Mouse (Mus musculus): ENCODE data around the gene Klhl8. TPM values are rescaled to one million over a fixed set of nuclear protein-coding genes. Genes with fewer than 3 reads are reported as not detected.

Klhl8 gene
- polyA plus RNA-seq, 1 experiment from 2014 or later: 13.3 TPM

- Histone ChIP-seq H3K27ac (ENCODE audit: low read depth, low read length) (no peak overlapping the region), H3K9ac (ENCODE audit: low read depth, low read length) (no peak overlapping the region), H3K36me3 (ENCODE audit: control insufficient read depth, insufficient read depth, low read length) (no peaks in the 10 kb centered on the region), H3K27me3 (ENCODE audit: control insufficient read depth, insufficient read depth, low read length) (no peaks in the 10 kb centered on the region), H3K4me2 (replicated peaks; ENCODE audit: low read depth, low read length) (no peak overlapping the region), H3K4me3 (ENCODE audit: low read length) (no peak overlapping the region), H3K9me3 (ENCODE audit: control insufficient read depth, low read length) (no peaks in the 10 kb centered on the region), H3K4me1 (ENCODE audit: control insufficient read depth, insufficient read depth, low read length) (no peaks in the 10 kb centered on the region)
- ATAC-seq (ENCODE audit: low FRiP score, low TSS enrichment): no peak
- WGBS: 80% methylated on average over 4 of the region's 4 CpGs
Measured at GRCm38 (mm10) chr5:103919497-103919896, 8.4 kb upstream of the Klhl8 start.

DNA sequence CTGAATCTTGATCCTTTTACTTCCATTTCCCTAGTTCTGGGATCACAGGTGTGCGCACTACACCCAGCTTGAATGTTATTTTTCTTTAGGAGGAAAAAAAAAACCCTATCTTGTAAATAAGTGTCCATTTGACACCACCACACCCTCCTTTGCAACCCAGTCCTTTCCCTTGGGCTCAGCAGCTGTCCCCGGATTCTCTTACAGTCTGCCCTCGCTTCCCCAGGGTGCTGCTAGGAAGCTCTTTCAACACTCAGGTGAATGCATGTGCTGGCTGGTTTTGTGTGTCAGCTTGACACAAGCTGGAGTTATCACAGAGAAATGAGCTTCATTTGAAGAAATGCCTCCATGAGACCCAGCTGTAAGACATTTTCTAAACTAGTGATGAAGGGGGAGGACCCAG is 7.2 kb upstream of the Klhl8 start:
- Histone ChIP-seq H3K9ac (ENCODE audit: low read depth, low read length) (no peak overlapping the region), H3K4me3 (ENCODE audit: low read length) (no peak overlapping the region), H3K4me1 (ENCODE audit: control insufficient read depth, insufficient read depth, low read length) (no peaks in the 10 kb centered on the region), H3K9me3 (ENCODE audit: control insufficient read depth, low read length) (no peaks in the 10 kb centered on the region), H3K27ac (ENCODE audit: low read depth, low read length) (no peak overlapping the region), H3K4me2 (replicated peaks; ENCODE audit: low read depth, low read length) (no peak overlapping the region), H3K27me3 (ENCODE audit: control insufficient read depth, insufficient read depth, low read length) (no peaks in the 10 kb centered on the region), H3K36me3 (ENCODE audit: control insufficient read depth, insufficient read depth, low read length) (no peaks in the 10 kb centered on the region)
- no peak for ATAC-seq (ENCODE audit: low FRiP score, low TSS enrichment)
- WGBS: 67% methylated on average over 3 of the region's 3 CpGs

GRCm38 (mm10) chr5:103917357-103917895 is 6.4 kb upstream of the Klhl8 start:
- H3K36me3 ChIP-seq (ENCODE audit: control insufficient read depth, insufficient read depth, low read length): no peaks in the 10 kb centered on the region
- H3K9ac ChIP-seq (ENCODE audit: low read depth, low read length): no peak overlapping the region
- no peaks in the 10 kb centered on the region for H3K27me3 ChIP-seq (ENCODE audit: control insufficient read depth, insufficient read depth, low read length)
- WGBS: 55% methylated on average over 8 of the region's 8 CpGs
- no peak for ATAC-seq (ENCODE audit: low FRiP score, low TSS enrichment)
- no peak overlapping the region for H3K27ac ChIP-seq (ENCODE audit: low read depth, low read length)
- H3K9me3 ChIP-seq (ENCODE audit: control insufficient read depth, low read length): no peaks in the 10 kb centered on the region
- H3K4me1 ChIP-seq (ENCODE audit: control insufficient read depth, insufficient read depth, low read length): no peaks in the 10 kb centered on the region
- H3K4me2 ChIP-seq (replicated peaks; ENCODE audit: low read depth, low read length): no peak overlapping the region
- no peak overlapping the region for H3K4me3 ChIP-seq (ENCODE audit: low read length)

GRCm38 (mm10) chr5:103916595-103917356 is 5.7 kb upstream of the Klhl8 start:
- Histone ChIP-seq H3K4me3 (ENCODE audit: low read length) (no peak overlapping the region), H3K4me1 (ENCODE audit: control insufficient read depth, insufficient read depth, low read length) (no peaks in the 10 kb centered on the region), H3K36me3 (ENCODE audit: control insufficient read depth, insufficient read depth, low read length) (no peaks in the 10 kb centered on the region), H3K27ac (ENCODE audit: low read depth, low read length) (no peak overlapping the region), H3K27me3 (ENCODE audit: control insufficient read depth, insufficient read depth, low read length) (no peaks in the 10 kb centered on the region), H3K4me2 (replicated peaks; ENCODE audit: low read depth, low read length) (no peak overlapping the region), H3K9me3 (ENCODE audit: control insufficient read depth, low read length) (no peaks in the 10 kb centered on the region), H3K9ac (ENCODE audit: low read depth, low read length) (no peak overlapping the region)
- 66% methylated on average over 12 of the region's 12 CpGs for WGBS
- ATAC-seq (ENCODE audit: low FRiP score, low TSS enrichment): 0 out of 2 replicates have a peak, but pooled peaks have one; percentile 49

- Histone ChIP-seq H3K9ac (ENCODE audit: low read depth, low read length) (no peak overlapping the region), H3K4me2 (replicated peaks; ENCODE audit: low read depth, low read length) (no peak overlapping the region), H3K4me3 (ENCODE audit: low read length) (no peak overlapping the region), H3K9me3 (ENCODE audit: control insufficient read depth, low read length) (no peaks in the 10 kb centered on the region), H3K36me3 (ENCODE audit: control insufficient read depth, insufficient read depth, low read length) (no peaks in the 10 kb centered on the region), H3K27ac (ENCODE audit: low read depth, low read length) (no peak overlapping the region), H3K27me3 (ENCODE audit: control insufficient read depth, insufficient read depth, low read length) (no peaks in the 10 kb centered on the region), H3K4me1 (ENCODE audit: control insufficient read depth, insufficient read depth, low read length) (peaks cover 6% of the 10 kb centered on the region; the same call in 1 of the 2 replicates)
- no peak for ATAC-seq (ENCODE audit: low FRiP score, low TSS enrichment)
- 72% methylated on average over 11 of the region's 11 CpGs for WGBS
Measured at GRCm38 (mm10) chr5:103914335-103915226, 3.5 kb upstream of the Klhl8 start.

DNA sequence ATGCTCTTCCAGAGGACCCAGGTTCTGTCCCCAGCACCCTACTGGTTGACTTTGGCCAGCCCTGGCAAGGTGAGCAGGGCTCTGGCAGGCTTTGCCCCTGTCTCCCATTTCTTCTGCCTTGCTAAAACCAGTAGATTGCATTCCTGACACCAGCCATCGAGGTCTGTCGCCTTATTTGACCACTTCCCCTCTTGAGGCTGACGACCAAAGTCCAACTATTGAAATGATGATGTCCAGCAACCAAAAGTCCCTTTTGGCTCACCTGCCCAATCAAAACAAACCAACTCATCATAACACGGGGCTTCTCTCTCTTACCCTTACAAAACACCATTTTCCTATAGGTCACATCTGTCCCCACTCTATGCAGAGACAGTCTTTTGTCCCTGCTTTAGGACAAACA is 2.1 kb upstream of the Klhl8 start:
- Histone ChIP-seq H3K9ac (ENCODE audit: low read depth, low read length) (no peak overlapping the region), H3K27ac (ENCODE audit: low read depth, low read length) (no peak overlapping the region), H3K4me1 (ENCODE audit: control insufficient read depth, insufficient read depth, low read length) (peaks cover 6% of the 10 kb centered on the region; the same call in 1 of the 2 replicates), H3K4me3 (ENCODE audit: low read length) (no peak overlapping the region), H3K36me3 (ENCODE audit: control insufficient read depth, insufficient read depth, low read length) (no peaks in the 10 kb centered on the region), H3K27me3 (ENCODE audit: control insufficient read depth, insufficient read depth, low read length) (no peaks in the 10 kb centered on the region), H3K4me2 (replicated peaks; ENCODE audit: low read depth, low read length) (no peak overlapping the region), H3K9me3 (ENCODE audit: control insufficient read depth, low read length) (no peaks in the 10 kb centered on the region)
- ATAC-seq (ENCODE audit: low FRiP score, low TSS enrichment): no peak
- 64% methylated on average over 4 of the region's 4 CpGs for WGBS

- peak overlapping the region; percentile 75 for H3K4me2 ChIP-seq (replicated peaks; ENCODE audit: low read depth, low read length)
- H3K27me3 ChIP-seq (ENCODE audit: control insufficient read depth, insufficient read depth, low read length): no peaks in the 10 kb centered on the region
- H3K4me1 ChIP-seq (ENCODE audit: control insufficient read depth, insufficient read depth, low read length): peaks cover 6% of the 10 kb centered on the region; the same call in 1 of the 2 replicates
- no peaks in the 10 kb centered on the region for H3K36me3 ChIP-seq (ENCODE audit: control insufficient read depth, insufficient read depth, low read length)
- WGBS: 87% methylated on average over 5 of the region's 5 CpGs
- no peak overlapping the region for H3K9ac ChIP-seq (ENCODE audit: low read depth, low read length)
- no peak for ATAC-seq (ENCODE audit: low FRiP score, low TSS enrichment)
- no peaks in the 10 kb centered on the region for H3K9me3 ChIP-seq (ENCODE audit: control insufficient read depth, low read length)
- no peak overlapping the region for H3K27ac ChIP-seq (ENCODE audit: low read depth, low read length)
- H3K4me3 ChIP-seq (ENCODE audit: low read length): 0 out of 2 replicates have a peak overlapping the region, but pooled peaks have one; percentile 90
Measured at GRCm38 (mm10) chr5:103911555-103911954, 496 bp upstream of the Klhl8 start.

GRCm38 (mm10) chr5:103910156-103910555 is 903 bp downstream of the Klhl8 start:
- Histone ChIP-seq H3K4me2 (replicated peaks; ENCODE audit: low read depth, low read length) (peak overlapping the region; percentile 75), H3K9me3 (ENCODE audit: control insufficient read depth, low read length) (no peaks in the 10 kb centered on the region), H3K4me1 (ENCODE audit: control insufficient read depth, insufficient read depth, low read length) (peaks cover 6% of the 10 kb centered on the region; the same call in 1 of the 2 replicates), H3K9ac (ENCODE audit: low read depth, low read length) (peak overlapping the region; percentile 87; the same call in 1 of the 2 replicates), H3K27ac (ENCODE audit: low read depth, low read length) (no peak overlapping the region), H3K36me3 (ENCODE audit: control insufficient read depth, insufficient read depth, low read length) (no peaks in the 10 kb centered on the region), H3K27me3 (ENCODE audit: control insufficient read depth, insufficient read depth, low read length) (no peaks in the 10 kb centered on the region), H3K4me3 (ENCODE audit: low read length) (peak overlapping the region; percentile 90)
- ATAC-seq (ENCODE audit: low FRiP score, low TSS enrichment): no peak
- 14% methylated on average over 8 of the region's 9 CpGs for WGBS

Data from kidney, embryonic 14.5 days (tissue).